In the genomic region with DNA sequence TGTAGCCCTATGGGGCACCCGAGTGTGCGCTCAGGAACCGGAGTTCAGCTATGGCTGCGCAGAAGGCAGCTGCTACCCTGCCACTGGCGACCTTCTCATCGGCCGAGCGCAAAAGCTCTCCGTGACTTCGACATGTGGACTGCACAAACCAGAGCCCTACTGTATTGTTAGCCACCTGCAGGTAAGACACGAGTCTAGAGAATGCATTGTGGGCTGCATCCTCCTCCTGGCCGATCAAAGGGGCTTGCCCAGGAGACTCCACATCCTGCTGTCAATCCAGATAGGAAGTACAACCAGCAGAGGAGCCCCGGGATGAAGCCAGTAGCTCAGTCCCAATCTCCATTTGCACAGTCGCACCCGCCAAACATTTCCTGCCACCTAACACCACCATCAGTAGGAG, we compare ENCODE assay signal across 8 mouse cellular contexts. TPM values are rescaled to one million over a fixed set of nuclear protein-coding genes. Genes with fewer than 3 reads are reported as not detected.
DNase-seq lines count a peak whose midpoint lies in the region; ATAC-seq lines count a peak whose summit lies in the region.
"Had no signal": no experiment of that assay in that cellular context is flagged by ENCODE, and none has a peak within 500 bp of the region (broad histone marks: within the 10 kb centered on the region; RNA-seq: fewer than 3 reads in every experiment).

No protein-coding gene starts in this region.

- peaks cover 35% of the 10 kb centered on the region for H3K36me3 ChIP-seq in heart, embryonic 12.5 days
- peaks cover 42% of the 10 kb centered on the region for H3K36me3 ChIP-seq in limb, embryonic 10.5 days
- H3K36me3 ChIP-seq in neural tube, embryonic 15.5 days = no peaks in the 10 kb centered on the region

- H3K9me3 ChIP-seq in heart, embryonic 12.5 days (replicated peaks) = no peaks in the 10 kb centered on the region
- H3K9me3 ChIP-seq in limb, embryonic 10.5 days (replicated peaks) = no peaks in the 10 kb centered on the region
- no peaks in the 10 kb centered on the region for H3K9me3 ChIP-seq in neural tube, embryonic 15.5 days (replicated peaks)

- no peak for ATAC-seq in heart, embryonic 12.5 days (ENCODE audit: insufficient number of reproducible peaks, low FRiP score)
- no peak for ATAC-seq in neural tube, embryonic 15.5 days (ENCODE audit: low FRiP score)

- peak overlapping the region; percentile 82 for H3K4me3 ChIP-seq in brown adipose tissue, adult 24 weeks (ENCODE audit: insufficient read depth, low read depth, low read length)
- H3K4me3 ChIP-seq in heart, embryonic 12.5 days = peak overlapping the region; percentile 86
- peak overlapping the region; percentile 75 for H3K4me3 ChIP-seq in limb, embryonic 10.5 days
- peak overlapping the region; percentile 54 for H3K4me3 ChIP-seq in neural tube, embryonic 15.5 days (replicated peaks)
- H3K4me3 ChIP-seq: megakaryocyte, embryonic 14.5 days had no signal

- peaks cover 20% of the 10 kb centered on the region for H3K4me1 ChIP-seq in brown adipose tissue, adult 24 weeks (ENCODE audit: control insufficient read depth, insufficient read depth, insufficient read length, low read length)
- H3K4me1 ChIP-seq in heart, embryonic 12.5 days (replicated peaks) = peaks cover 67% of the 10 kb centered on the region
- peaks cover 70% of the 10 kb centered on the region for H3K4me1 ChIP-seq in limb, embryonic 10.5 days
- peaks cover 28% of the 10 kb centered on the region for H3K4me1 ChIP-seq in neural tube, embryonic 15.5 days

- H3K4me2 ChIP-seq in heart, embryonic 12.5 days = peak overlapping the region; percentile 88
- H3K4me2 ChIP-seq in neural tube, embryonic 15.5 days = peak overlapping the region; percentile 97

- DNase-seq in ES-CJ7 (ENCODE audit: low read depth, low spot score) = peak; percentile 37
- DNase-seq in limb, embryonic 10.5 days (ENCODE audit: low spot score) = peak; percentile 52
- DNase-seq in left cerebral cortex, adult 9 months (ENCODE audit: low spot score in 2 of 2) = no peak
- DNase-seq in MN1 (ENCODE audit: low spot score) = no peak

- no peaks in the 10 kb centered on the region for H3K27me3 ChIP-seq in heart, embryonic 12.5 days (replicated peaks)
- peaks cover 6% of the 10 kb centered on the region; the same call in 1 of the 2 replicates for H3K27me3 ChIP-seq in limb, embryonic 10.5 days (ENCODE audit: low read depth, poor library complexity, severe bottlenecking)
- peaks cover 48% of the 10 kb centered on the region for H3K27me3 ChIP-seq in neural tube, embryonic 15.5 days (replicated peaks)

- no peak overlapping the region for H3K27ac ChIP-seq in brown adipose tissue, adult 24 weeks (replicated peaks; ENCODE audit: low read depth, low read length)
- peak overlapping the region; percentile 96 for H3K27ac ChIP-seq in heart, embryonic 12.5 days (ENCODE audit: poor library complexity, severe bottlenecking)
- H3K27ac ChIP-seq in limb, embryonic 10.5 days = peak overlapping the region; percentile 94
- H3K27ac ChIP-seq in neural tube, embryonic 15.5 days (replicated peaks) = no peak overlapping the region

- 4% methylated on average over 15 of the region's 15 CpGs for WGBS in heart, embryonic 12.5 days
- WGBS in limb, embryonic 10.5 days = 12% methylated on average over 15 of the region's 15 CpGs
- WGBS in neural tube, embryonic 15.5 days = 12% methylated on average over 15 of the region's 15 CpGs

- peak overlapping the region; percentile 90 for H3K9ac ChIP-seq in heart, embryonic 12.5 days
- peak overlapping the region; percentile 60 for H3K9ac ChIP-seq in neural tube, embryonic 15.5 days (replicated peaks)

RNA-seq across cellular contexts. Expression of gene Lamb1, which starts 1.7 kb away (rescaled TPM):
- polyA plus RNA-seq in brown adipose tissue, adult 24 weeks (2012; ENCODE audit: insufficient read depth, insufficient read length, missing spikeins) = 28.5 and 41.1 TPM in 2 replicates
- 127 and 132 TPM in 2 replicates for polyA plus RNA-seq in heart, embryonic 12.5 days (2016; fragmentation: Nextera tagmentation; extraction: Ambion mirVana)
- polyA plus RNA-seq in limb, embryonic 10.5 days (2016; fragmentation: Nextera tagmentation; extraction: Ambion mirVana) = 40.5 and 44.6 TPM in 2 replicates
- 17.4 and 29.1 TPM in 2 replicates for polyA plus RNA-seq in neural tube, embryonic 15.5 days (2015; fragmentation: Nextera tagmentation; extraction: Ambion mirVana)

RNA-seq across cellular contexts. Expression of gene Gm6993, which starts 26.1 kb away (rescaled TPM):
- polyA plus RNA-seq in brown adipose tissue, adult 24 weeks (2012; ENCODE audit: insufficient read depth, insufficient read length, missing spikeins) = not detected in 2 replicates
- polyA plus RNA-seq in heart, embryonic 12.5 days (2016; fragmentation: Nextera tagmentation; extraction: Ambion mirVana) = not detected in 2 replicates
- not detected in 2 replicates for polyA plus RNA-seq in limb, embryonic 10.5 days (2016; fragmentation: Nextera tagmentation; extraction: Ambion mirVana)
- not detected in 2 replicates for polyA plus RNA-seq in neural tube, embryonic 15.5 days (2015; fragmentation: Nextera tagmentation; extraction: Ambion mirVana)

Comparison
In these comparisons a context has a peak if more than half of its experiments do, and no peak if none do; other contexts are left out.
1. DNase-seq: peak in ES-CJ7 (single experiment) and limb, embryonic 10.5 days (single experiment); none in left cerebral cortex, adult 9 months (0 of 2) and MN1 (single experiment).
2. H3K27ac ChIP-seq: peak in heart, embryonic 12.5 days (single experiment) and limb, embryonic 10.5 days (single experiment); none in brown adipose tissue, adult 24 weeks (single experiment) and neural tube, embryonic 15.5 days (single experiment).
3. Peak in every context shown above with its lines, with median percentiles within 50 percentile points of each other: H3K4me3 ChIP-seq.